Mouse (Mus musculus) leukemia stem cell, adult 10-12 weeks (primary cell): Measurements from ENCODE around the gene Gm3532. TPM values are rescaled to one million over a fixed set of nuclear protein-coding genes. Genes with fewer than 3 reads are reported as not detected.

Experiments used
- polyA plus RNA-seq: library from polyadenylated mRNA; stranded (reverse); fragments of >175 nt; gene quantifications from 2 replicates; pipeline ENCODE4 v1.2.3, GENCODE M21; 2012; ENCODE audit warnings: low replicate concordance

Gm3532 gene
- polyA plus RNA-seq: not detected in 2 replicates

GRCm38 (mm10) chr14:5538196-5538595 is at the start of gene Gm3532:
Gene Gm3532 (plus strand): TSS chr14:5538496.

GRCm38 (mm10) chr14:5501374-5501773 is 36.9 kb upstream of the Gm3532 start, which contains the start of gene Gm3488:
Gene Gm3488 (plus strand): TSS chr14:5501674.

Other genes starting within 250 kb of the Gm3532 start
- gene Gm3542, start 203.6 kb upstream of the Gm3532 start, polyA plus RNA-seq: not detected in 2 replicates
- gene Gm3500, start 149.4 kb upstream of the Gm3532 start, polyA plus RNA-seq: not detected in 2 replicates
- not detected in 2 replicates for gene Gm3194, start 83.0 kb upstream of the Gm3532 start, polyA plus RNA-seq
- gene Gm8246, start 60.7 kb upstream of the Gm3532 start, polyA plus RNA-seq: not detected in 2 replicates
- not detected in 2 replicates for gene Gm3187, start 54.3 kb upstream of the Gm3532 start, polyA plus RNA-seq
- gene Gm3488, start 36.8 kb upstream of the Gm3532 start, polyA plus RNA-seq: not detected in 2 replicates
- gene Gm8265, start 94.5 kb downstream of the Gm3532 start, polyA plus RNA-seq: not detected in 2 replicates
- not detected in 2 replicates for gene Gm9603, start 149.0 kb downstream of the Gm3532 start, polyA plus RNA-seq
- gene Gm3373, start 203.1 kb downstream of the Gm3532 start, polyA plus RNA-seq: not detected in 2 replicates